Mouse (Mus musculus) frontal cortex, adult (tissue): Measurements from ENCODE around the gene Mcrip2.
A peak's percentile ranks its signal among the peaks of the same experiment; 100 is the strongest.

Experiments used
- ATAC-seq: cut with Nextera tagmentation; 2 replicates; pipeline ENCODE4 v1.9.2; 2017; ENCODE audit warnings: mild to moderate bottlenecking, moderate library complexity, mixed read lengths; ENCODE audit not compliant: low TSS enrichment

Gene Mcrip2

DNA sequence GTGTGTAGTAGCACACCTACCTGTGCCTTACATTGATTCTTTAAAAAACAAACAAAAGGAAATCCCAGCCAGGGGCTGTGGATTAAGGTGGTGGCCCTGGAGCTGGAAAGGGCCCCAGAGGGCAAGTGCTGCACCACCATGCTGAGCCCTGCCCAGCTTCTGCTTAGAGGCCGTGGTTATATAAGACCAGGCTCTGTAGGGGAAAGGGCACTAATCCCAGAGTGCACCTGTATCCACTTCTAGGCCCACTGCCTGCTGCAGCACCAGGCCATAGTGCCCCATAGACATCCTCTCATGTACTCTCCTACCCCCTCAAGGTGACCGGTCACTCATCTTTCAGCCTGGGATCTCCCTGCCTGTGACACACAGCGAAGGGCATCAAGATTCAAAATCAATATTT, 2.4 kb downstream of the Mcrip2 start:
- no peak for ATAC-seq

GRCm38 (mm10) chr17:25865288-25865687, 3.3 kb downstream of the Mcrip2 start:
- no peak for ATAC-seq

DNA sequence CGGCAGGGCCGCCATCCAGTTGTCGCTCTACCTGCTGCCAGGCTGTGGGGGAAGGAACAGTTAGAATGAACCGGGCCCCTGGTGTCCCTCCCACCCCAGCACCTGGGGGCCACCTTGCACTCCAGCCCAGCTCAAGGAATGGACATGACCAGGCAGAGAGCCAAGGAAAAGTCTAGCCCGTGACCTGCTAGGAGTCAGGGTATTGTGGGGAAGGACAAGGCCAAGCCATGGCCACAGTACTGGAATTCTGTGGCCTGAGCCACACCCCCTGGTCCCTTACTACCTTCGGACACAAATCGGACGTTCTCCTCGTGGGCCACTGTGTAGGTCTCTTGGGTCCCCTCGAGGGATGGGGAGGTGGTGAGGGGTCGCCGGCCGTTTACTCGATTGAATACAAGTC, 4.3 kb downstream of the Mcrip2 start:
- ATAC-seq, result no peak

DNA sequence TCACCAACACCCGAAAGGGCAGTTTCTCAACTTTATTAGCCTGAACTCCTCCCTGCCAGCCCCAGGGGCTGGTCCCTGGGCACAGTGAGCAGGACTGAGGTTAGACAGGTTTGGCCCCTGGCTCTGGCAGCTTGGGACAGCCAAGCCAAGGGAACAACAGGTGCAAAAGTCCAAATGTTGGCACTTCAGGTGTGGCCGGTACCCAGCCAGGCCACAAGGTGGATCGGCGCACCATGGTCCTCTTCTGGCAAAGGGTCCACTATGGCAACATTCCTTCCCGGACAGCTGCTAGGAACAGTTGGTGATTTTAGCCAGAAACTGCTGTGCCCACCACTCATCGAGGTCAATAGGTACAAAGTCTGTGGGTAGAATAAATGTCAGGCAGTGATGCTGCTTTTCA, 4.9 kb downstream of the Mcrip2 start:
- no peak for ATAC-seq

DNA sequence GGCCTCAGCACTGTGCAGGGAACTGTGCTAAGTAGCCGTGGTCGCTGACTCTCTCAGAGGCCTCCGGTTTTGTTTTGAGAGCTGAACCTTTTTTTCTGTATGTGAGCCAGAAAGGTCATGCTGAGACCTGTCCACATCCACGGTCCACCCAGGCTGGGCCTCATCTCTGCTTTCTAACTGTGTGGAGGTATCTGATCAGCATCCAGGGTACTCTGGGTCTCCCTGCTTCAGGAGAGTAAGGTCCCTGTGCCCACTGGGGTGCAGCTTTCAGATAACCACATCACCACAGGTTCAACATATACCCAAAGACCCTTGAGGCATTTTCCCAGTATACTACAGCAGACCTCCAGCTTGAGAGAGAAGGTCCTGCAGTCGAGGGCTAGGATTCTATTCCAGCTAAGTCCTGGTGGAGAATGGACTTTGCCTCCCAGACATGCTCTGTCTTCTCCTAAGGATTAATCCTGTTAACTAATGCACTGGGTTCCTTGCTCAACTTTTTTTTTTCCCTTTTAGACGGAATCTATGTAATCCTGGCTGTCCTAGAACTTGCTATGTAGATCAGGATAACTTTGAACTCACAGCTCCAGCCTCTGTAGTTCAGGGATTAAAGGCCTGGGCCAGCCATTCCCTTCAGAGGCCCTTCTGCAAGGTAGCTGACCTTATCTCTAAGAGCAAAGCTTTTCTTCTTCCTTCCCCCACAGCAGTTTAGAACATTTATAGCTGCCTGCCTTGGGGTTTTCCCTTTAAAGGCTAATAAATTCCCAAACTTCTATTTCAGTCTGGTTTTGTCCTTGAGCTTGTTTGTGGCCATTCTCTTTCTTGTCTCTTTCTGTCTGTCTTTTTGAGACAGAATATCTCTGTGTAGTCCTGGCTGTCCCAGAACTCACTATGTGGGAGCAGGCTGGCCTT, 6.6 kb downstream of the Mcrip2 start:
- ATAC-seq, result peak; percentile 20; the same call in 1 of the 2 replicates

- peak; percentile 97 for ATAC-seq
Observed at GRCm38 (mm10) chr17:25860832-25861703, 7.5 kb downstream of the Mcrip2 start, which contains the start of gene Wdr90. Wdr90 (minus strand) TSS chr17:25861501.

- ATAC-seq, result no peak
Observed at GRCm38 (mm10) chr17:25860229-25860628, 8.3 kb downstream of the Mcrip2 start.

- peak; percentile 95 for ATAC-seq
Observed at GRCm38 (mm10) chr17:25844396-25844901, 24.1 kb downstream of the Mcrip2 start, which contains the start of gene Rhot2. Rhot2 (minus strand) TSS chr17:25844851.

- ATAC-seq, result 0 out of 2 replicates have a peak, but pooled peaks have one; percentile 5
Observed at GRCm38 (mm10) chr17:25843636-25844395, 24.7 kb downstream of the Mcrip2 start.

GRCm38 (mm10) chr17:25843122-25843521, 25.4 kb downstream of the Mcrip2 start:
- no peak for ATAC-seq

DNA sequence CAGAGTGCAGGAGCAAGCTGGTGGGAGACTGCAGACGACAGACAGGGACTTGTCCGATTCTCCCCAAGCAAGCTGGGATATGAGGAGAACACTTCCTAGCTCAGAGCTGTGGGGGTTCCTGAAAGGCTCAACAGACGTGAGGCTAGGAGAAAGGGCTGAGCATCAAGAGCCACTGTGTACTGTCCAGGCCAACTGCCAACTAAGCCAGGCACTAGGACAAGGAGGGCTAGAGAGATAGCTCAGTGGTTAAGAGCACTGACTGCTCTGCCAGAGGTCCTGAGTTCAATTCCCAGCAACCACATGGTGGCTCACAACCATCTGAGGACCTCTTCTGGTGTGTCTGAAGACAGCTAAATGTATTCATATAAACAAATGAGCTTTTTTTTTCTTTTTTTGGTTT, 26.1 kb downstream of the Mcrip2 start:
- no peak for ATAC-seq

DNA sequence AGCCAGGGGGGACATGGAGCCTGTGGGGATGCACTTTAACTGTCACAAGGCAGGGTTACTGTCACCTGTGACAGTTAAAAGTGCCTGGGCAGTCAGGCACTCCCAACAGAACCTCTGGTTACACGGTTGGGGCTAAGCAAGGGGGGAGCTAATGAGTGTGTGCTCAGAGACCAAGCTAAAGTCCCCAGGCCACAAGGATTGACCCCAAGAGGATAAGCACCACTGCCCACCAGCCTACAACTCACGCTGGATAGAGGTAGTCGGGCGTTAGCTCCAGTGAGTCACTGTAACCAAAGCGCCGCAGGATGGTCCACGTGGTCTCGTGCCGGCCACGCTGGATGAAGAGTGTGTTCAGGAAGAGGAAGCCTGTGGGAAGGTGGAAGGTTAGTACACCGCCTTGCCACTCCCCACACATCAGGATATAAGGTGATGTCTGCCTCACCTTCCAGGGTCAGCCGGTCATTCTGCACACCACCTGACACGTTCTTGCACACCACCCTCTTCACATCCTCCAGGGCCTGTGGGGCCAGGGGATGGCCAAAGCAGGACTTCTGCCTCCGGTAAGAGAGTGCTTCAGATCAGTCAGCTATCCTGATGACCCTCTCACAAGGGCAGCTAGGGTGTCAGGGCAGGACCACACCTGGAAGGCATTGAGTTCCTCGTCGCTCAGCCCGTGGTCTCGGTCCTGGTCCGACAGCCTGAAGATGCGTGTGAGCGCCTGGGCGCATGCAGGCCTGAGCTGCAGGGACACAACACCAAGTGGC, 27.3 kb downstream of the Mcrip2 start, which contains the start of gene Gm20683:
Gene Gm20683, minus strand, starts transcription at position 647 of the 764 bp plus-strand sequence.
- no peak for ATAC-seq

DNA sequence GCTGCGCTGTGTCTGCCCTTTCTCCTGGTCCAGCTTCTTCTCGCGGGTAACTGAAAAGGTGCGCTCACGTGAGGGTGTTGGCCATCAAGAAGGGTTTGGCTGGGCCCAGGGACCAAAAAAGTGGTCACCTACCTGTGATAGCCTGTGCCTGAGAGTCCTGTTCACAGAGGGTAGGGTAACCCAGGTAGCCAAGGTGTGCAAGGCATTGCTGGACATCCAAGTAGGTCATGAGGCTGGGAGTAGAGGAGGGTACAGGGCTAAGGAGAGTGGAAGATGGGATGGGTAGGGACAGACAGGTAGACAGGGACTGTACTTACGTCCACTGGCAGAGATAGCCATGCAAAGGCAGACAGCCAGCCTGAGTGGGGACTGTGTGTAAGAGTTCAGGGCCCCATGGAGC, 28.0 kb downstream of the Mcrip2 start:
- no peak for ATAC-seq

DNA sequence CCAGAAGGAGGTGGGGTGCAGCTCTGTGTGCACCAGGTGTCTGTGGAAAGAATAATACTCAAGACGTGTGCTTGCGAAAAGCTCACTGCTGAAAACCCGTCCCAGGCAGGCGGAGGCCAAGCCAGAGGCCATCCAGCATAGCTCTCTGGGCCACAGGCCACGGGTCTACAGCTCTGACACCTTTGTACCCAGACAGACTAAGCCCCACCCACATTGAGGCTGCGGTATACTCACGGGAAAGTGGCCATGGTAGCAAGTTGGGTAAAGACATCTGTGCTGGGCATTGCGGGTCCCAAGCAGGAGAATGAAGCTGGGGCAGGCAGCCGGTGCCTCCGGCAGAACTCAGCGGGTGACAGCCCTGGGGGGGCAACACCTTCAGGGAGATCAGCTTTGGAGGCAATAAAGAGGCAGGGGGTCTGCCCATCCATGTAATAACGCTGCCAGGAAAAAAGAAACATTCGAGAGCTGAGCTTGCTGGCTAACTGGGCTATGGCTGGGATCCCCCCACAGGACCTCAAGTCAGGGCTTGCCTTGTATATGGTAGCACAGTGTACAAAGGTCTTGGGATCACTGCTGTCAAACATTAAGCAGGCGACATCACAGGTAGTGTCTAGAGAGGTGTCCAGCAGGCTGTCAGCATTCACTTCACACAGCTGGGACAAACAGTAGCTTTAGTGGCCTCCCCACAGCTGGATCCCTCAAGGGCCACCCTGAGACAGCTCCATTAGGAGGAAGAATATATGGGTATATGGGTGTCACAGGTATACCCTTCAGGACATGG, 28.9 kb downstream of the Mcrip2 start:
- no peak for ATAC-seq

DNA sequence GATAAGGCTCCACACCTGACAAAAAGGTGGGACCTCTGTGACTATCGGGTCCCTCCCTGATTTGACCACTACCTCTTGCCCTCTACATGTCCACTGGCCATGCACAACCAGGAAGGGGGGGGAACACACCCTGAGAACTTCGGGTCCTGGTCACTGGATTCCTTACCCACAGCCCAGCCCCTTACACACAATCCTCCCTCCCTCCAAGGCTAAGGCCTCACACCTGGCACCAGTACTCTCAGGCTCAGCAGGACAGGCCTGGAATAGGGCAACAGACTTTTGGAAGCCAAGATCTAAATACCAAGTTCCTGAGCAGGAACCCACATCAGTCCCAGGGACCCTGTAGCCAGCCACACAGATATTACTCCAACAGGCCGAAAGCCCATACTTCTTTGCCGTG, 29.7 kb downstream of the Mcrip2 start:
- no peak for ATAC-seq

- ATAC-seq, result no peak
Observed at GRCm38 (mm10) chr17:25837533-25837932, 31.0 kb downstream of the Mcrip2 start.

DNA sequence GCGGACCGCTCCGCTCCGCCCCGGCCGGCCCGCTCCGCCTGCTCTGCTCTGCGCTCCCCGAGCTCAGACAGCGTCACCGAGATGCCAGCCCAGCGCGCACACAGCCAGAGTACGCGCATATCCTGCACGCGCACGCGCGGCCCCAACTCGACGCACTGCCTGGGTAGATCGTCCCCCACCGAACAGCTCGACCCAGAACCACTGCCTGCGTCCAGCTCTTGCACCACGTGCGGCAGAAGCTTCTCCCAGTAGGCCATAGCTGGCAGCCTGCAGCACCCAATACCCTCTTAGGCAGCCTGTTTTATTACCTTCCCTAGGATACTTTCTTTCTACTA, 31.5 kb downstream of the Mcrip2 start, which contains the start of gene Rhbdl1:
Gene Rhbdl1, minus strand, starts transcription at position 220 of the 335 bp plus-strand sequence.
- ATAC-seq, result peak; percentile 56

GRCm38 (mm10) chr17:25836397-25837075, 32.0 kb downstream of the Mcrip2 start:
- ATAC-seq, result no peak

DNA sequence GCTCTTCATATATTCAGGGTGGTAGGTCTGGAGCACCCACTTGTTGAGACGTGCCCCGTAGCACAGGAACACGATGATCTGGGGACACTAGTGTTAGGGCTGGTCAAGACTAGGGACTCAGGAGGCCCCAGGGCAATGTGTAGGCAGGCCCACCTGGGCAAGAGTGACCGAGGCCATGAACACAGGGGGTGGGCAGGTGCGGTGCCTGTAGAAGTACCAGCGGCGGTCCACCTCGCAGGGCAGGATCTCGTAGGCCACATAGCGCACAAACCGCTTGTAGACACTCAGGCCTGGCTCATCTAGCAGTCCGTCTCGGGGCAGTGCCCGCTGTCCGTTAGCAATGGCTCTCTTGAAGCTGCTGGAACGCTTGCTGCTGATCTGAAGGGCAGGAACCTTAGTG, 32.7 kb downstream of the Mcrip2 start:
- no peak for ATAC-seq
